Mouse (Mus musculus): Measurements from ENCODE around the gene Piezo1. TPM values are rescaled to one million over a fixed set of nuclear protein-coding genes. Genes with fewer than 3 reads are reported as not detected.

Gene Piezo1
- polyA plus RNA-seq, 1 experiment = 156 TPM

DNA sequence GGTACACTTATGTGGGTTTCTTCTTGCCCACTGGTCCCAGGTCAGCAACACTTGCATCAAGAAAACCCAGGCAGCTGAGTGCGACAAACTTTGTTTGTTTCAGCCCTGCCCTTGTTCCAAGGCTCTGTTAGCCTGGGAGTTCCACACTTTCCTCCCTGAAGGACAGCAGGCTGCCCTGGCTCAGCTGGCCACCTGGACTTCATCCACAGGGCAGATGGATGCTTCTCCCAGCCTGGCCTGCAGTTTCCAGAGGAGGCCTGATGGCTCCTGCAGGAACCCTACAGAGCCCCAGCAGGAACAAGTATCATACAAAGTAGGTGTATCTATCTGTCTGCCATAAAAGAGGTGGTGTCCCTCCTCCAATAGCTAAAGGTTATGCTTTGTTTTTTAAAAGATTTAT, 109.8 kb downstream of the Piezo1 start:
- Histone ChIP-seq H3K79me2 (ENCODE audit: control insufficient read depth, insufficient read depth) (peaks cover 16% of the 10 kb centered on the region), H3K4me3 (no peak overlapping the region), H3K27me3 (ENCODE audit: control insufficient read depth, insufficient read depth, insufficient read length) (no peaks in the 10 kb centered on the region), H3K36me3 (ENCODE audit: control insufficient read depth, insufficient read depth) (peaks cover 7% of the 10 kb centered on the region), H3K4me2 (ENCODE audit: low read depth) (peak overlapping the region; percentile 91), H3ac (ENCODE audit: control insufficient read depth, insufficient read length) (no peak overlapping the region)
- TF ChIP-seq MYOD1 (IDR thresholded peaks at IDR 0.05; ENCODE audit: control insufficient read depth in 1 of 3, insufficient read length in 2 of 3, low read depth in 2 of 3) (no peak), POLR2A (IDR thresholded peaks at IDR 0.05; ENCODE audit: insufficient read length, low read depth) (no peak), USF1 (IDR thresholded peaks at IDR 0.05; ENCODE audit: low read depth) (no peak), TCF3 (IDR thresholded peaks at IDR 0.05; ENCODE audit: insufficient read length, low read depth) (no peak), TCF12 (IDR thresholded peaks at IDR 0.05; ENCODE audit: insufficient read depth, poor library complexity, severe bottlenecking) (no peak), SRF (IDR thresholded peaks at IDR 0.05; ENCODE audit: control insufficient read depth, insufficient read length, low read depth) (no peak), E2F4 (IDR thresholded peaks at IDR 0.05; ENCODE audit: insufficient read depth) (no peak), POLR2AphosphoS2 (IDR thresholded peaks at IDR 0.05; ENCODE audit: insufficient read length, low read depth) (no peak), CEBPB (IDR thresholded peaks at IDR 0.05; ENCODE audit: insufficient read depth, poor library complexity, severe bottlenecking) (no peak), MYOG (IDR thresholded peaks at IDR 0.05; ENCODE audit: control insufficient read depth in 1 of 3, insufficient read depth in 1 of 3, insufficient read length in 2 of 3, low read depth in 2 of 3) (no peak), MAX (IDR thresholded peaks at IDR 0.05; ENCODE audit: low read depth) (no peak), REST (IDR thresholded peaks at IDR 0.05; ENCODE audit: insufficient read depth, insufficient read length) (no peak)

DNA sequence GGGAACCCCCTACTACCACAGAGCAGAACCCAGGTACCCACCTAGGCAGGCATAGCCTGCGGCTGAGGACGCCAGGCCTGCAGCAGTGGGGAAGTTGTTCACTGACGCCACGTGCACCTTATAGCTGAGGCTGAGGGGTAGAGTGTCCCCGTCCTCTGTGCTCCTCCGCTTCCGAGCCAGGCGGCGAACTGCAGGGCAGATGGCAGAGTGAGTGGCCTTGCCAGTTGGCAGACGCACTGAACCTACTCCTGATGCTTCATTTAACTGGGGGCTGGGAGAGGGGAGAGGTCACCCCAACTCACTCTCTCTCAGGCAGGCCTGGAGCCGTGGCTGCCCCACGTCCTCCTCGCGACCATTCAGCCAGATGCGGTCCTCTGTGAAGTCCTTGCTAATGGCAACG, 111.8 kb downstream of the Piezo1 start:
- Histone ChIP-seq H3K4me2 (ENCODE audit: low read depth) (no peak overlapping the region), H3K27me3 (ENCODE audit: control insufficient read depth, insufficient read depth, insufficient read length) (no peaks in the 10 kb centered on the region), H3K4me3 (no peak overlapping the region), H3K36me3 (ENCODE audit: control insufficient read depth, insufficient read depth) (peaks cover 18% of the 10 kb centered on the region), H3ac (ENCODE audit: control insufficient read depth, insufficient read length) (no peak overlapping the region), H3K79me2 (ENCODE audit: control insufficient read depth, insufficient read depth) (peaks cover 16% of the 10 kb centered on the region)
- no peak for TF ChIP-seq MYOG (IDR thresholded peaks at IDR 0.05; ENCODE audit: control insufficient read depth in 1 of 3, insufficient read depth in 1 of 3, insufficient read length in 2 of 3, low read depth in 2 of 3)
- TF ChIP-seq POLR2A (IDR thresholded peaks at IDR 0.05; ENCODE audit: insufficient read length, low read depth) = no peak
- TF ChIP-seq POLR2AphosphoS2 (IDR thresholded peaks at IDR 0.05; ENCODE audit: insufficient read length, low read depth) = no peak
- no peak for TF ChIP-seq E2F4 (IDR thresholded peaks at IDR 0.05; ENCODE audit: insufficient read depth)
- TF ChIP-seq MAX (IDR thresholded peaks at IDR 0.05; ENCODE audit: low read depth) = no peak
- no peak for TF ChIP-seq REST (IDR thresholded peaks at IDR 0.05; ENCODE audit: insufficient read depth, insufficient read length)

DNA sequence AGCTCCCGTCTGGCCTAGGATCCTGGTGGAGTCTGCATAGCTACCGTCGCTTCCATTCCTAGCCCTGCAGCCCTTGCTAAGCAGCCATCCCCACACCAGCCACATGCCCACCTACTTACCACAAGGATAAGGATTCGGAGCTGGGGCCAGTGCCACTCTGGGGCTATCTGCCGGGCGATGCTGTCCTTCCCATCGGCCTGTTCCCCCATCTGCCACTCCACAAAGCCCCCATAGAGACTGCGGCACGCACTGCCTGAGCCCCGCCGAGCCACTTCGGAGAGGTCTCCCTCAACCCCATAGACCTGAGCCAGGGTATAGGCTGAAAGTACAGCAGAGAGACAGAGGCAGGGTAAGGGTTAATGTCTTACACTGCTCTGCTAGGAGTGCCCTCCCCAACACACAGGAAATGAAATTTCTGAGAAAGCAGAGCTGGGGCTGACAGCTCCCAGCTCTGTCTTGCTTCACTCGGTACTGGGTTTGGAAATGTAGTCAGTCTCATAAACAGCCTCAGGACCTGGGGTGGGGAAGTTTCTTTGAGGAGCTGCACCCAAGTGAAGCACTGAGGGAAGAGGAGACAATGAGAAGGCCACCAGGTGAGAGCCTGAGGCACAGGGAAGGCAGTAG, 113.3 kb downstream of the Piezo1 start:
- TF ChIP-seq POLR2A (IDR thresholded peaks at IDR 0.05; ENCODE audit: insufficient read length, low read depth) (no peak), TCF12 (IDR thresholded peaks at IDR 0.05; ENCODE audit: insufficient read depth, poor library complexity, severe bottlenecking) (no peak)
- Histone ChIP-seq H3K4me3 (no peak overlapping the region), H3K79me2 (ENCODE audit: control insufficient read depth, insufficient read depth) (peaks cover 13% of the 10 kb centered on the region), H3K36me3 (ENCODE audit: control insufficient read depth, insufficient read depth) (peaks cover 18% of the 10 kb centered on the region), H3ac (ENCODE audit: control insufficient read depth, insufficient read length) (no peak overlapping the region), H3K4me2 (ENCODE audit: low read depth) (no peak overlapping the region), H3K27me3 (ENCODE audit: control insufficient read depth, insufficient read depth, insufficient read length) (no peaks in the 10 kb centered on the region)

DNA sequence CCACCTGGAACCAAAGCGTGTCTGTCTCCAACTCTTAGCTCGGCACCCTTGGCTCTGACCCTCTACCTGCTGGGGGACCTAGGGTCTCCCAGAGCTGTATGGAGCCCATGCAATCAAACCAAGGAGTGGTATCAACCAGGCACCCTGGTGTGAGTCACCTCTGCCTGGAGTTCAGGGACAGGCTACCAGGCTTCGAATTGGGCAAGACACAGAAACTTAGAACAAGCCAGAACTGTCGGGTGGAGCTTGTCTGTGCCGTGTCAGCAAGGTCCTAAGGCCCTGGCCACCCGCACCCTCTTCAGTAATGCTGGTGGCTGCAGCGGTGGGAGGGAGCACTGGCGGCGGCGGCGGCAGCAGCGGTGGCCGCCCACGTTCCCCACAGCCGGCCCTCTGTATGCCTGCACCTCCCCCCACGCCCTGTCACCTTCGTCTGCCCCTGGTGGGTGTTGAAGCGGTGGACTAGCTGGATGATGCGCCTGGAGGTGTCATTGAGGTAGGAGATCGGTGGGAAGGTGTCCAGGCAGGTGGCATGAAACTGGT, 114.5 kb downstream of the Piezo1 start:
- no peak for TF ChIP-seq E2F4 (IDR thresholded peaks at IDR 0.05; ENCODE audit: insufficient read depth)
- no peak overlapping the region for H3K4me2 ChIP-seq (ENCODE audit: low read depth)
- H3K79me2 ChIP-seq (ENCODE audit: control insufficient read depth, insufficient read depth) = peaks cover 2% of the 10 kb centered on the region
- no peak overlapping the region for H3K4me3 ChIP-seq
- no peaks in the 10 kb centered on the region for H3K27me3 ChIP-seq (ENCODE audit: control insufficient read depth, insufficient read depth, insufficient read length)
- no peak overlapping the region for H3ac ChIP-seq (ENCODE audit: control insufficient read depth, insufficient read length)
- peaks cover 18% of the 10 kb centered on the region for H3K36me3 ChIP-seq (ENCODE audit: control insufficient read depth, insufficient read depth)

DNA sequence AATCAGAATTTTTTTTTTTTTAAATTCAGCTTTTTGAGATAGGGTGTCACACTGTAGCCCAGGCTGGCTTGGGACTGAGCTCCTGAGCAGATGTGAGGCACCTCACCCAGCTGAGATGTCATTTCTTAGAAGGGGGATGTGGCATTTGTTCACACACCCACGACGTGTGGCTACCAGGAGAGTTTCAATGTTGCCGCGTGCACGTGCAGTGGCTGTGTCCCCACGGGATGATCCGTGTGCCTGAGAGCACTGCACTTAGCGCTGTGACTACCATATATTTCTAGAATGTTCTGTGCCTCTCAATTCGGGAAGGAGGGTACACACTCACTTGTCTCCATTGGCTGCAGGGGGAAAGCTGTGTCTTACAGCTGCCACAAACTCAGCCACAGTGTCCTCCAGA, 115.0 kb downstream of the Piezo1 start:
- H3K27me3 ChIP-seq (ENCODE audit: control insufficient read depth, insufficient read depth, insufficient read length) = no peaks in the 10 kb centered on the region
- H3K36me3 ChIP-seq (ENCODE audit: control insufficient read depth, insufficient read depth) = peaks cover 18% of the 10 kb centered on the region
- no peak overlapping the region for H3ac ChIP-seq (ENCODE audit: control insufficient read depth, insufficient read length)
- H3K4me2 ChIP-seq (ENCODE audit: low read depth) = no peak overlapping the region
- H3K79me2 ChIP-seq (ENCODE audit: control insufficient read depth, insufficient read depth) = no peaks in the 10 kb centered on the region
- H3K4me3 ChIP-seq = no peak overlapping the region
- TF ChIP-seq USF1 (IDR thresholded peaks at IDR 0.05; ENCODE audit: low read depth) (no peak), MAX (IDR thresholded peaks at IDR 0.05; ENCODE audit: low read depth) (no peak), MYOD1 (IDR thresholded peaks at IDR 0.05; ENCODE audit: control insufficient read depth in 1 of 3, insufficient read length in 2 of 3, low read depth in 2 of 3) (no peak), MYOG (IDR thresholded peaks at IDR 0.05; ENCODE audit: control insufficient read depth in 1 of 3, insufficient read depth in 1 of 3, insufficient read length in 2 of 3, low read depth in 2 of 3) (no peak), REST (IDR thresholded peaks at IDR 0.05; ENCODE audit: insufficient read depth, insufficient read length) (no peak), POLR2A (IDR thresholded peaks at IDR 0.05; ENCODE audit: insufficient read length, low read depth) (no peak), CEBPB (IDR thresholded peaks at IDR 0.05; ENCODE audit: insufficient read depth, poor library complexity, severe bottlenecking) (no peak)

Data from myocyte (in vitro differentiated cells).